Mouse (Mus musculus) midbrain, embryonic 14.5 days (tissue): ENCODE measurements at regions not wholly inside any gene's neighbourhood (a gene's known extent, or its start where the extent isn't known, plus 50 kb on each side); places are given as distances from the start of the nearest gene placed in this dataset.
"Not testable (repeated sequence)": the region's sequence is repeated elsewhere in the genome, so short reads cannot be mapped to it uniquely, and the experiment has no call there.

ENCODE experiments used
- ATAC-seq: fragments of 200-750 bp; cut with Nextera tagmentation; 2 replicates; pipeline ENCODE4 v1.8.0; 2017; ENCODE audit warnings: moderate number of reproducible peaks, moderate library complexity; ENCODE audit not compliant: low FRiP score, low TSS enrichment
- DNase-seq: peaks from one replicate; pipeline ENCODE4 v3.0.0-alpha.2; 2015
- H3K27ac ChIP-seq: fragments of 300-500 bp; sonication (generic); replicated peaks from 2 replicates; pipeline ENCODE4 v1.5.1; 2014; ENCODE audit warnings: mild to moderate bottlenecking, low read depth, low read length, moderate library complexity
- H3K27me3 ChIP-seq: fragments of 300-500 bp; sonication (generic); 2 replicates; pipeline ENCODE4 v1.6.1; 2014; ENCODE audit warnings: low read length, control low read depth, mixed read lengths; ENCODE audit not compliant: control insufficient read depth, insufficient read depth
- H3K36me3 ChIP-seq: fragments of 300-500 bp; sonication (generic); 2 replicates; pipeline ENCODE4 v1.6.1; 2014; ENCODE audit warnings: low read length, control low read depth; ENCODE audit not compliant: control insufficient read depth, insufficient read depth
- H3K4me1 ChIP-seq: fragments of 300-500 bp; sonication (generic); 2 replicates; pipeline ENCODE4 v1.6.1; 2014; ENCODE audit warnings: mild to moderate bottlenecking, antibody characterized with exemption, low read length, control low read depth; ENCODE audit not compliant: control insufficient read depth, insufficient read depth
- H3K4me2 ChIP-seq: fragments of 300-500 bp; sonication (generic); 2 replicates; pipeline ENCODE4 v1.6.1; 2014; ENCODE audit warnings: mild to moderate bottlenecking, low read length, moderate library complexity
- H3K4me3 ChIP-seq: fragments of 300-500 bp; sonication (generic); replicated peaks from 2 replicates; pipeline ENCODE4 v1.5.1; 2014; ENCODE audit warnings: low read depth, low read length
- H3K9ac ChIP-seq: fragments of 300-500 bp; sonication (generic); replicated peaks from 2 replicates; pipeline ENCODE4 v1.6.1; 2014; ENCODE audit warnings: mild to moderate bottlenecking, low read length, moderate library complexity
- H3K9me3 ChIP-seq: fragments of 300-500 bp; sonication (generic); 2 replicates; pipeline ENCODE4 v1.6.1; 2016; ENCODE audit warnings: low read length, control low read depth, mixed read lengths; ENCODE audit not compliant: control insufficient read depth
- WGBS: fragments of 180-500 bp; shearing (Covaris S2); extraction: QIAGEN DNeasy Blood & Tissue Kit; methylation state at CpG from one replicate; pipeline ENCODE4 v1.1.7; 2014; 5-methylcytosine and 5-hydroxymethylcytosine counted together

GRCm38 (mm10) chr12:18606126-18606525 lies 91.8 kb downstream of the 5730507C01Rik start:
- H3K36me3 ChIP-seq, H3K4me2 ChIP-seq, H3K9ac ChIP-seq, H3K4me3 ChIP-seq, H3K27me3 ChIP-seq, H3K27ac ChIP-seq, H3K4me1 ChIP-seq, ATAC-seq, H3K9me3 ChIP-seq: not testable (repeated sequence)
- peak; percentile 0 for DNase-seq

- Histone ChIP-seq H3K4me3 (peak overlapping the region; percentile 45), H3K4me1 (no peaks in the 10 kb centered on the region), H3K27ac (peak overlapping the region; percentile 55; the same call in 1 of the 2 replicates), H3K36me3 (no peaks in the 10 kb centered on the region), H3K27me3 (no peaks in the 10 kb centered on the region), H3K4me2 (peak overlapping the region; percentile 48), H3K9me3 (no peaks in the 10 kb centered on the region), H3K9ac (peak overlapping the region; percentile 43)
- ATAC-seq (peak; percentile 62), DNase-seq (peak; percentile 79)
- 1% methylated on average over 38 of the region's 38 CpGs for WGBS
These were observed 95.5 kb downstream of the 5730507C01Rik start for GRCm38 (mm10) chr12:18609835-18610234.

DNA sequence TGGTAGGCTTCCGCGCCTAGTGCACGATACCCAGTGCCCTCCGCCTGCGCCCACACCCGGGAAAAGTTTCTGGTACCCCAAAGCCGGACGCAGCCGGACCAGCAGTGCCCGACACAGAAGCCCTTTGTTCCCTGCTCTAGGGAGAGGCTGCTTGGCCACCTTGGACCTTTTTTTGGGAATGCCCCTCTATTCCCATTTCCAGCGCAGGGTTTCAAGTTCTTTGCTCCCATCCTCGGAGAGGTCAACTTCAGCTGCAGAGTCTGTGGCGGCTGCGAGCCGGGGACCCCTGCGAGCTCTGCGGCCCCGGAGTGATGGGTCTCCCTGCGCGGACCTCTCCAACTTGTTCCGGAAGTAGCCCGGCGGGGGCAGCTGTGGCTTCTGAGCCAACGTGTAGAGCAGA lies 96.3 kb downstream of the 5730507C01Rik start:
- not testable (repeated sequence) for ATAC-seq, H3K9me3 ChIP-seq, H3K27me3 ChIP-seq, H3K27ac ChIP-seq, DNase-seq, H3K4me1 ChIP-seq, H3K36me3 ChIP-seq
- Histone ChIP-seq H3K9ac (peak overlapping the region; percentile 43; the same call in 1 of the 2 replicates), H3K4me2 (peak overlapping the region; percentile 48), H3K4me3 (peak overlapping the region; percentile 45)
- 3% methylated on average over 22 of the region's 24 CpGs for WGBS
